Mouse (Mus musculus) stomach, postnatal 0 days (tissue): ENCODE results near the gene Ethe1.

Source experiments
- CTCF ChIP-seq: IDR thresholded peaks from 2 replicates; pipeline ENCODE4 v1.5.1; 2016; ENCODE audit warnings: antibody characterized with exemption, low read depth, mild to moderate bottlenecking, moderate library complexity
- EP300 ChIP-seq: optimal IDR thresholded peaks from 2 replicates; pipeline ENCODE3; 2016; ENCODE audit warnings: antibody characterized with exemption

GRCm38 (mm10) chr7:24608017-24608416 lies 20.7 kb downstream of the Ethe1 start:
- TF ChIP-seq CTCF = no peak
- TF ChIP-seq EP300 = no peak
